Mouse (Mus musculus): Measurements from ENCODE around the gene Ak8. TPM values are rescaled to one million over a fixed set of nuclear protein-coding genes. Genes with fewer than 3 reads are reported as not detected.

Ak8 gene
- polyA plus RNA-seq, 1 experiment from 2014 or later = 1.3 TPM

GRCm38 (mm10) chr2:28756201-28756600 lies 56.2 kb downstream of the Ak8 start:
- Histone ChIP-seq H3K9ac (ENCODE audit: low read depth, low read length) (0 out of 2 replicates have a peak overlapping the region, but pooled peaks have one; percentile 23), H3K36me3 (ENCODE audit: insufficient read depth, low read length) (no peaks in the 10 kb centered on the region), H3K4me3 (replicated peaks; ENCODE audit: low read depth, low read length) (no peak overlapping the region), H3K27me3 (ENCODE audit: insufficient read depth, low read length) (no peaks in the 10 kb centered on the region), H3K9me3 (replicated peaks; ENCODE audit: low read length) (no peaks in the 10 kb centered on the region), H3K27ac (no peak overlapping the region), H3K4me1 (replicated peaks; ENCODE audit: insufficient read depth, low read length) (peaks cover 3% of the 10 kb centered on the region; the same call in 1 of the 2 replicates), H3K4me2 (ENCODE audit: low read length) (no peak overlapping the region)
- peak; percentile 81 for TF ChIP-seq CTCF (IDR thresholded peaks at IDR 0.05; ENCODE audit: low read depth)
- ATAC-seq (replicated peaks; ENCODE audit: low FRiP score, low read depth) (no peak), DNase-seq (ENCODE audit: low spot score) (peak; percentile 91)
- WGBS = 24% methylated on average over 4 of the region's 4 CpGs

- Histone ChIP-seq H3K4me1 (replicated peaks; ENCODE audit: insufficient read depth, low read length) (no peaks in the 10 kb centered on the region), H3K27ac (no peak overlapping the region), H3K4me3 (replicated peaks; ENCODE audit: low read depth, low read length) (no peak overlapping the region), H3K9ac (ENCODE audit: low read depth, low read length) (no peak overlapping the region), H3K27me3 (ENCODE audit: insufficient read depth, low read length) (no peaks in the 10 kb centered on the region), H3K4me2 (ENCODE audit: low read length) (no peak overlapping the region), H3K9me3 (replicated peaks; ENCODE audit: low read length) (no peaks in the 10 kb centered on the region), H3K36me3 (ENCODE audit: insufficient read depth, low read length) (no peaks in the 10 kb centered on the region)
- DNase-seq (ENCODE audit: low spot score) (no peak), ATAC-seq (replicated peaks; ENCODE audit: low FRiP score, low read depth) (no peak)
- WGBS = 70% methylated on average over 4 of the region's 4 CpGs
- no peak for TF ChIP-seq CTCF (IDR thresholded peaks at IDR 0.05; ENCODE audit: low read depth)
These were observed 59.5 kb downstream of the Ak8 start for GRCm38 (mm10) chr2:28759441-28759840.

- no peak overlapping the region for H3K4me2 ChIP-seq (ENCODE audit: low read length)
- H3K27me3 ChIP-seq (ENCODE audit: insufficient read depth, low read length) = no peaks in the 10 kb centered on the region
- H3K9me3 ChIP-seq (replicated peaks; ENCODE audit: low read length) = no peaks in the 10 kb centered on the region
- no peak for ATAC-seq (replicated peaks; ENCODE audit: low FRiP score, low read depth)
- TF ChIP-seq CTCF (IDR thresholded peaks at IDR 0.05; ENCODE audit: low read depth) = no peak
- WGBS = 84% methylated on average over 4 of the region's 4 CpGs
- 0 out of 2 replicates have a peak, but pooled peaks cover 4% of the 10 kb centered on the region for H3K4me1 ChIP-seq (replicated peaks; ENCODE audit: insufficient read depth, low read length)
- H3K27ac ChIP-seq = no peak overlapping the region
- no peak overlapping the region for H3K4me3 ChIP-seq (replicated peaks; ENCODE audit: low read depth, low read length)
- H3K36me3 ChIP-seq (ENCODE audit: insufficient read depth, low read length) = no peaks in the 10 kb centered on the region
- no peak overlapping the region for H3K9ac ChIP-seq (ENCODE audit: low read depth, low read length)
- DNase-seq (ENCODE audit: low spot score) = no peak
These were observed 66.6 kb downstream of the Ak8 start for GRCm38 (mm10) chr2:28766590-28766989.

- H3K4me1 ChIP-seq (replicated peaks; ENCODE audit: insufficient read depth, low read length) = 0 out of 2 replicates have a peak, but pooled peaks cover 4% of the 10 kb centered on the region
- H3K9me3 ChIP-seq (replicated peaks; ENCODE audit: low read length) = no peaks in the 10 kb centered on the region
- no peak overlapping the region for H3K9ac ChIP-seq (ENCODE audit: low read depth, low read length)
- H3K36me3 ChIP-seq (ENCODE audit: insufficient read depth, low read length) = no peaks in the 10 kb centered on the region
- TF ChIP-seq CTCF (IDR thresholded peaks at IDR 0.05; ENCODE audit: low read depth) = no peak
- ATAC-seq (replicated peaks; ENCODE audit: low FRiP score, low read depth) = no peak
- H3K27me3 ChIP-seq (ENCODE audit: insufficient read depth, low read length) = no peaks in the 10 kb centered on the region
- H3K4me3 ChIP-seq (replicated peaks; ENCODE audit: low read depth, low read length) = no peak overlapping the region
- H3K27ac ChIP-seq = no peak overlapping the region
- no peak overlapping the region for H3K4me2 ChIP-seq (ENCODE audit: low read length)
- WGBS = 98% methylated on average over 2 of the region's 2 CpGs
- DNase-seq (ENCODE audit: low spot score) = no peak
These were observed 67.1 kb downstream of the Ak8 start for GRCm38 (mm10) chr2:28767041-28767440.

- Histone ChIP-seq H3K9me3 (replicated peaks; ENCODE audit: low read length) (no peaks in the 10 kb centered on the region), H3K4me2 (ENCODE audit: low read length) (peak overlapping the region; percentile 30; the same call in 1 of the 2 replicates), H3K27me3 (ENCODE audit: insufficient read depth, low read length) (no peaks in the 10 kb centered on the region), H3K4me3 (replicated peaks; ENCODE audit: low read depth, low read length) (no peak overlapping the region), H3K36me3 (ENCODE audit: insufficient read depth, low read length) (no peaks in the 10 kb centered on the region), H3K27ac (peak overlapping the region; percentile 61), H3K4me1 (replicated peaks; ENCODE audit: insufficient read depth, low read length) (0 out of 2 replicates have a peak, but pooled peaks cover 4% of the 10 kb centered on the region), H3K9ac (ENCODE audit: low read depth, low read length) (no peak overlapping the region)
- WGBS = 6% methylated on average over 5 of the region's 5 CpGs
- no peak for TF ChIP-seq CTCF (IDR thresholded peaks at IDR 0.05; ENCODE audit: low read depth)
- DNase-seq (ENCODE audit: low spot score) = peak; percentile 80
- no peak for ATAC-seq (replicated peaks; ENCODE audit: low FRiP score, low read depth)
These were observed 70.7 kb downstream of the Ak8 start for GRCm38 (mm10) chr2:28770697-28771096.

GRCm38 (mm10) chr2:28774073-28774472 lies 74.1 kb downstream of the Ak8 start:
- TF ChIP-seq CTCF (IDR thresholded peaks at IDR 0.05; ENCODE audit: low read depth) = no peak
- Histone ChIP-seq H3K9me3 (replicated peaks; ENCODE audit: low read length) (no peaks in the 10 kb centered on the region), H3K27ac (no peak overlapping the region), H3K27me3 (ENCODE audit: insufficient read depth, low read length) (no peaks in the 10 kb centered on the region), H3K4me3 (replicated peaks; ENCODE audit: low read depth, low read length) (no peak overlapping the region), H3K4me2 (ENCODE audit: low read length) (no peak overlapping the region), H3K9ac (ENCODE audit: low read depth, low read length) (no peak overlapping the region), H3K4me1 (replicated peaks; ENCODE audit: insufficient read depth, low read length) (0 out of 2 replicates have a peak, but pooled peaks cover 4% of the 10 kb centered on the region), H3K36me3 (ENCODE audit: insufficient read depth, low read length) (no peaks in the 10 kb centered on the region)
- DNase-seq (ENCODE audit: low spot score) = no peak
- ATAC-seq (replicated peaks; ENCODE audit: low FRiP score, low read depth) = no peak
- WGBS = 55% methylated on average over 8 of the region's 8 CpGs

- 53% methylated on average over 2 of the region's 2 CpGs for WGBS
- Histone ChIP-seq H3K9ac (ENCODE audit: low read depth, low read length) (no peak overlapping the region), H3K27ac (no peak overlapping the region), H3K9me3 (replicated peaks; ENCODE audit: low read length) (no peaks in the 10 kb centered on the region), H3K4me2 (ENCODE audit: low read length) (no peak overlapping the region), H3K4me3 (replicated peaks; ENCODE audit: low read depth, low read length) (no peak overlapping the region), H3K27me3 (ENCODE audit: insufficient read depth, low read length) (no peaks in the 10 kb centered on the region), H3K4me1 (replicated peaks; ENCODE audit: insufficient read depth, low read length) (no peaks in the 10 kb centered on the region), H3K36me3 (ENCODE audit: insufficient read depth, low read length) (no peaks in the 10 kb centered on the region)
- TF ChIP-seq CTCF (IDR thresholded peaks at IDR 0.05; ENCODE audit: low read depth) = peak; percentile 43
- ATAC-seq (replicated peaks; ENCODE audit: low FRiP score, low read depth) (no peak), DNase-seq (ENCODE audit: low spot score) (no peak)
These were observed 76.8 kb downstream of the Ak8 start for GRCm38 (mm10) chr2:28776728-28777127.

Measured in kidney, postnatal 0 days (tissue).